Mouse (Mus musculus) frontal cortex, adult (tissue): ENCODE measurements around the gene Cmtm2b.

ENCODE experiments used
- ATAC-seq: cut with Nextera tagmentation; 2 replicates; pipeline ENCODE4 v1.9.2; 2017; ENCODE audit warnings: mild to moderate bottlenecking, moderate library complexity, mixed read lengths; ENCODE audit not compliant: low TSS enrichment

The Cmtm2b gene

DNA sequence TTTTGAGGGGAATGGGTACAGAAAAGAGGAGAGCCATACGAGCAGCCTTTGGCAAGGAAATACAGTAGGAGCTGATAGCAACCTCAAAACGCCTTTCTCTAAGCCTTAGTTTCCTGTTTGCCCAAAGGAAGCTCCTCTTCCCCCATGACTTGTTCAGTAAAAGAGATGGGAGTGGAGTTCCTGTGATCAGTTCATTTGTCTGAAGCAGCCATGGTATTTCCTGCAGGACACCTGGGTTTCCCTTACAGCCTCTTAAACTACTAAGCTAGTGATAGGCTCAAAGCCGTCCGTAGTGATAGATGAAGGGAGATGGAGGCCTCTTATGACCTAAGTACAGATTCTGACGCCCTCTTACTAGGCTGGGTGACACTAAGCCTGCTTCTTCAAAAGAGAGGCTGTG is 20.4 kb downstream of the Cmtm2b start:
- no peak for ATAC-seq

DNA sequence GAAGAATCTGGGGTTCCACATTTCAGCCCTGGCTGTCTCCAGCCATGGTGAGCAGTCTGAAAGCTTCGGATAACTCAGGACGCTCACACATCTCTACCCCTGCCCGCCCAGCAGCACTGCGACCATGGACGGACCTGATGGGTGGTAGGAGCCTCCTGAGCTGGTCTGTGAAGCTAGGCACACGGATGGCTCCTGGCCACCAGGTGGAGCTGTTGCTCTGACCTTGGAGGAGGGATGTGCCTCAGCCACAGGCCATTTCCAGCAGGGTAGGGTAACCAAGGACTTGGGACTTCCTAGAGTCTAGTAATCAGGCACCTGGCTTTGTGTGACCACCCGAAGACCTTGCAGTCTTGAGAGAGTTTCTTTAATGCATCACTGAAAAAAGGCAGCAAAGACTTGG is 21.9 kb downstream of the Cmtm2b start:
- peak; percentile 80 for ATAC-seq

DNA sequence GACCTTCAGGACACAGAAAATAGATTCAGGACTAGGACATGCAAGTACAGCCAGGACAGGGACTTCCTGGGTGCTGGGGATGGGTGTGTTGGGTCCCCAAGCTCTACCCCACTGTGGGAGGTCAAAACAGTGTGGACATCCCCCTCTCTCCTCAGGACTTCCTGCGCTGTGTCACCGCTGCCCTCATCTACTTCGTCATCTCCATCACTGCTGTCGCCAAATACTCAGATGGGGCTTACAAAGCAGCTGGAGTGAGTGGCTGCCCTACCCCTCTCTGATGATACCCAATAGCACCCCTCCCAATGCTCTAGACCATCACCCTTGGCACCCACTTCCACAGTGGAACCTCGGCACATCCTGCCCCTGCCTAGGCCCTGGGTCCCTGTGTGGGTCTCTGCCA is 22.6 kb downstream of the Cmtm2b start:
- no peak for ATAC-seq

DNA sequence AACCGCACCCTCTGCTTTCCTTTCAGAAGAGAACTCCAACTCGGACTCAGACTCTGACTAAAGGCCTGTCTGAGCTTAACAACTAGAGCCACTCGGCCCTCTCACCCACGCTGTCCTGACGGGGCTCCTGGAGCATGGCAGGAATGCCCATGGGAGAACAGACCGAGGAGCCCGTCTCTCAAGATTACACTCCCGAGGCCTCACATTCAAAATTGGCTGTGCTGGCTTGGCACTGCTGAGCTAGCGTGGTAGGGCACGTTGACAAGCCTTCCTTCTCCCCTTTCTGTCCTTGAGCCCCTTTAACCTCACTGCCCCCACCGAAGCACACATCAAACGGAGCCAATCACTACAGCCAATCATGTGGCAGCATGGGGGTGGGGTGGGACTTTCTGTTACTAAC is 24.7 kb downstream of the Cmtm2b start:
- ATAC-seq: no peak

DNA sequence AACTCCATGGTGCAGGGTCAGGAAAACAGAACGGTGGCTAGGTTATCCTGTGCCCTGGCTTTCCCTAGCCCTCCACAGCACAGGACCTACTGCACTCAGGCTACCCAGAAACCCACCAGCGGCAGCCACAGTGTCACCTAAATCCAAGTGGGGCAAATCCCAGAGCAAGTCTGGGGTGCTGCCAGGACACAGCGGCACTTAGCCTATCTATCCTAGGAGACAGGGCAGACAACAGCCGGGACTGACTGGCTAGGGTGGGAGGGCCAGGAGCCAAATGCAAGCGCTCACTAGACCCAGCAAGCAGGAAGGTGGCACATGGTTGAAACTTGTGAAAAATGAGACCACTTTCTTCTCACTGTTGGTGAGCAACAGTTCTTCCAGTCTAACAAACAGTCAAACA is 26.9 kb downstream of the Cmtm2b start:
- no peak for ATAC-seq

DNA sequence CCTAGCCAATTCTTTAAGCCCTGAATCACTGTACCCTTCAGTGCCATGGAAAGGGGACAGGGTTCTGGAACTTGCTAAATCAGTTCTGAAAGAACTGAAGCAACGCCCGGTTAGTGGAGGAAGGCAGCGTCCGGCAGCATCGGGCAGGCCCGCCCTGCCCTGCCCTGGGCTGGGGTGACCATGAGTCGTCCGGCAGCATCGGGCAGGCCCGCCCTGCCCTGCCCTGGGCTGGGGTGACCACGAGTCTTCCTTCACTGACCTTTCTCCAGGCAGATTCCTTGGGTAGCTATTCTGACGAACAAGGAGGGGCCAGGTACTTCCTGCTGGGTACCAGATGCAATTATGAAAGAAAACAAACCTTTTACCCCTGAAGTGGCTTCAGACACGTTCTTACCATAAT is 28.0 kb downstream of the Cmtm2b start:
- no peak for ATAC-seq

DNA sequence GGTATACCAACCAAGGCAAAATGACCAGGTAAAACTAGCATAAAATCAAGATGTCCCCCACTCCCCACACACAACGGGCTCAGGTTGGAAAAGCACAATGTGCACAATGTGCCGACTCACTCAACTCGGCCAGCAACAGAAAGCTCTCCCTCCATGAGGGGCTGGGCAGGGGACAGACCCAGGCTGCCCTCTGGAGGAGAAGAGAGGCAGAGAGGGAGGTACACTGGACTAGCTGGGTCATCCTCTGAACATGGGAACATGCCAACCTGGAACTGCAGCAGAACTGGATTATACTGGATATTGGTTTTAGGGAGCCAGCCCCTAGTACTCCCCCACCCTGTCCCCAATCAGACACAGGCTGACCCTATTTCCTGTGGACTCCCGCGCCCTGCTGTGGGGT is 31.2 kb downstream of the Cmtm2b start:
- ATAC-seq: peak; percentile 64; the same call in 1 of the 2 replicates

DNA sequence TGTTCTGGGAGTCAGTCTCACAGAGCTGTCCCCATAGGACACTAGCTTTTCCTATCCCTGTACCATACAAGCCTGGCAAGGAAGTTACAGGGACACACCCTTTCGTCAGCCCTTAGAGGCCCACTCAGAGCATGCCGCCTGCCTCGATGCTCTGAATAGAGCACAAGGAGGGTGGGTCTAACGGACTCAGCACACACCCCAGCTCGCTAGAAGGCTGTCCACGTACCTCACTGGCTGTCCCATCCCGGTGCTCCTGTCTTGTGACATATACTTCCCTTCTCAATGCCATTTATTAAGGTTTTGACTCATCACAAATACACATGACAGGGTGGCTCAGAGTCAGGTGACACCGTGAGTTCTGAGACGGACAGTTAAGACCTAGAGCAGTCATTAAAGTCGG is 32.5 kb downstream of the Cmtm2b start:
- ATAC-seq: no peak

DNA sequence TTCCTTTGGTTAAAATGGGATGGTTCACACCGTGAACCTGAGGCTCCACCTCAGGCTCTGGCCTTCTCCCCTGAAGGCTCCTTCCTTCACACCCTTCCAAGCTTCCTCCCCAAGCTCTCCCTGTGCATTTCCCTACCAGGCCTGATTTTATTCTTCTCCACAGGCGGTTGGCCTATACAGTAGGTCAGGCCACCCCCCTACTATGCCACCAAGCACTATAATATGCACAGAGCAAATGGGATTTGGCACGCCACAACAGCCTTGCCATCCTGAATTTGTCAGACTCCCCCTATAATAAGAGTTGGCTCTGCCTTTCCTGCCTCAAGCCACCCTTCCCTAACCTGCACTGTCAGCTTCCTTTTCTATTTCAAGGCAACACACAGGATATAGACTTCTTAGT is 36.6 kb downstream of the Cmtm2b start:
- no peak for ATAC-seq

DNA sequence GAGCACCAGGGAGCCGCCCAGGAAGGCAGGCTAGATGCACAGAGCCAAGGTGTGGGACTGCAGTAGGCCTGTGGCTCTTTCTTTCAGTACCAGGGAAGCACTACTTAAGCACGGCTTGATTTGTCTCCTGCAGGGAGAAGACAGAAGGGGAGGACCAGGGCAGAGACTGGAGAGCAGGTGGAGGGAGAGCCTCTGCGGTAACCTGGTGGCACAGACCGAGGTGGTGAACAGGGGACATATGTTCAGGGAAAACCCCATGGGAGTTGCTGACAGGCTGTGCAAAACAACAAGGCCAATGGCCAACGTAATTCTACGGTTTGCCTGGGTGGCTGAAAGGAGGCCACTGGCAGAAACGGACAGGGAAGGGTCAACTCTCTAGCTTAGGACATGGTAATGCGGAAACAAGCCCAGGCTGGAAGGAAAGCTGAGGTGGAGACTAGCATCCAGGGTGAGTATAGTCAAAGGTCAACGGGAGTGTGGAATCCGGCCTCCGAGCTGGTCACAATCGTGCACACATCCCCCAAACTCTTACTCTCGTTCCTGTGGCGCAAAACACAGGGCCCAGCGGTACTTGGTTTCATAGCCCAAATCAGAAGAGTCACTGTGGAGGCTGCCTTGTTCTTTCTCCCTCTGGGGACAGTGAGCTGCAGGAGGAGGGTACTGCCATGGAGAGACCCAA is 37.9 kb downstream of the Cmtm2b start:
- no peak for ATAC-seq

DNA sequence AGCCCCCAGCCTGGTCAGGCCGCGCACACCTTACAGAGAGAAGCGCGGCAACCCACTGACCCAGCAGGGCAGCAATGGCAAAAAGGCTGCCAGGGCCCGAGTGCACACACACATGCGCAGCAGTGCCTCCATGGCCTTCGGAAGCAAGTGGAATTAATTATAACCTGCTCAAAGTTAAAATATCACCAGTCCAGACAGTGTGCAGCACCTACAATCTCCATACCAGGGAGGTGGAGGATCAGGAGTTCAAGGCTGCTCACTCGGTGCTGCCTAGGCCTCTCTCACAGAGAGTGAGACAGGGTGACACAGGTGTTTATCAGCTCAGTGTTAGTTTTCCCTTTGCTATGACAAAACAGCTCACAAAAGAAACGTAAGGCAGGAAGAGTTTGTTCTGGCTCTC is 43.7 kb downstream of the Cmtm2b start:
- ATAC-seq: no peak

DNA sequence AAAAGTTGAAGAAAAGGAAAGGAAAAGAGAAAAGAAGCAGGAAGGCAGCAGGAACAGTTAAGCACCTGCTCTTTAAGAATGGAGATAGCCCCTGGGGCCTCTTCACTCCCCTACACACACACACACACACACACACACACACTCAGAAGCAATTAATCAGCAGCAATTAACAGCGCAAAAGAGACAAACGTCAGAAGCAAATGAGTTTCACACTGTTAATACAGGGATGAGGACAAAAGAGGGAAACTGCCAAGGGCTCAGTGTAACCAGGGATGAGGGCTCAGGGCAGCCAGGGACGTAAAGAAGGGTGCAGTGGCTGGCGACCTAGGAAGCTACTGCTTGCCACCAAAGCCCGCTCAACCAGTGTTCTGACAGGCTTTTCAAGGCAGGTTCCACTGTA is 45.4 kb downstream of the Cmtm2b start:
- no peak for ATAC-seq

DNA sequence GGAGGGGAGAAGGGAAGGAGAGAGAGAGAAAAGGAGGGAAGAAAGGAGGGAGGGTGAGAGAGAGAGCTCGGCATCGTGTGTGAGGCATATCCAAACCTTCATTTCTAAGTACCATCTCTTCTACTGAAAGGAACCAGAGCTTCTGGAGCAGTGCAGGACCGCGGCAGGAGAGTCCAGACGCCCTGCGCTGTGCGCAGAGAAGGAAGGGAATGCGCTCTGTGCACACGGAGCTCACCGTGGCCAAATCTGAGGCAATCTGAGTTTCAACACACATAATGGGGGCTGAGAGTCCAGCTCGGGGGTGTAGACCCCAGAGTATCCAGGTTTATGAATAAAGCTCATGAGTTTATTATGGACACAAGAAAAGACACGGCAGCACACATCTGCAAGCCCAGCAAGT is 47.6 kb downstream of the Cmtm2b start:
- peak; percentile 62 for ATAC-seq

DNA sequence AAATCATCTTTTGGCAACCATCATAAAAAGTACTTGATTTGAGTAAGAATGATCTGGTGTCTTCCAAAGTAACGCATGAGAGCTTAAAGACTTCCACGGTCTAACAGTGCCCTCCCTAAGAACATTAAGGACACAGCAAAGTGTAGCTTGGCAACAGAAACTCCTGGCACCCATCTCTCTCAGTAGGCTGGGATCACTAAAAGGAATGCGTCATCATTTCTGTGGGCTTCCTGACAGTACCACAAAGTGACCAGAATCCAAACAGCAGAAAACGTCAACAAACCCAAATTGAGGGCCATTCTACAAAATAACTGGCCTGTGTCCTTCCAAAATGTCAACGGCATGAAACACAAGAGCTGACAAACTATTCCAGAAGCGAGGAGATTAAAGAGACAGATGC is 48.0 kb downstream of the Cmtm2b start:
- ATAC-seq: peak; percentile 76

DNA sequence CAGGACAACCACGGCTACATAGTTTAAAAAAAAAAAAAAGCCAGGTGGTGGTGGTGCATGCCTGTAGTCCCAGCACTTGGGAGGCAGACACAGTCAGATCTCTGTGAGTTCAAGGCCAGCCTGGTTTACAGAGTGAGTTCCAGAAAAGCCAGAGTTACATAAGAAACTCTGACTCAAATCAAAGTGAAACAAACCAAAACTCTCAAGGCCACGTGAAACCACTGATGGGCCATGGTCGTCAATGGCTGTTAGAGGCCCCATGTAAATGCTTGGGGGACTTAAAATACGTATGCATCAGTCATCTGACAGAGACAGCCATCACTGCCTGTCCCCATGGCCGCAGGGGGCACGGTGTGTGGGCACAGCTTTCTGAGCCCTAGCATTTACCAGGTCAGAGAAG is 49.1 kb downstream of the Cmtm2b start:
- ATAC-seq: no peak

DNA sequence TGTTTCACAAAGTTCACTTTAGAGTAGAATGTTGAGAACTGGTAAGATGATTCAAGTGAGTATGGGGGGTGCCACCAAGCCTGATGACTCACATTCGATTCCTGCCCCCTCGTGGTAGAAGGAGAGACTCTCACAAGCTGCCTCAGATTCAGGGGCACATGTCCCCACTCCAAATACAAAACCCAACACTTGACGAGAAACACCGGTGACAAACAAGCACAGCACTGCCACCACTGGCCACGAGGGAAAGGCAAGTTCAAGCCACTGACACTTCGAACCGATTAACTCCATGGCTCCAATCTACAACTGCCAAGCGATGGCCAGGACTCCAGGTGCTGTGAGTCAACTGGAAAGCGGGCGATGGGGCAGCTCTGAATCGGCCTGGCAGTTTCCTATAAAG is 51.7 kb downstream of the Cmtm2b start:
- no peak for ATAC-seq

DNA sequence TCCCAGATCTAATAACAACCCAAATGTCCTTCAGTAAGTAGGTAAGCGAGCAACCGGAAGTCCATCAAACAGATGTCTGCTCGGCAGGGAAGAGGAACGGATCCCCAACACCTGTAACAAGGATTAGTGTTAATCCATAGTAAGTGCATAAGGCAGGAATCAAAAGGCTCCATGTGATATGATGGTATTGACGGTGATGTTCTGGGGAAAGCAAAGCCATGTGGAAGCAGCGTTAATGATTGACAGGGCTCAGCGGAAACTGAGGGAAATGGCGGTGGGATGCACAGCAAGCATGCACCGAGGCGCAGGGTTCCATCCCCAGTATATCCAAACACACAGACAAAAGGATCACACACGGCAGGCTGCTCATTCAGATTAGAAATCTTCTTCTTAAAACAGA is 52.2 kb downstream of the Cmtm2b start:
- no peak for ATAC-seq

DNA sequence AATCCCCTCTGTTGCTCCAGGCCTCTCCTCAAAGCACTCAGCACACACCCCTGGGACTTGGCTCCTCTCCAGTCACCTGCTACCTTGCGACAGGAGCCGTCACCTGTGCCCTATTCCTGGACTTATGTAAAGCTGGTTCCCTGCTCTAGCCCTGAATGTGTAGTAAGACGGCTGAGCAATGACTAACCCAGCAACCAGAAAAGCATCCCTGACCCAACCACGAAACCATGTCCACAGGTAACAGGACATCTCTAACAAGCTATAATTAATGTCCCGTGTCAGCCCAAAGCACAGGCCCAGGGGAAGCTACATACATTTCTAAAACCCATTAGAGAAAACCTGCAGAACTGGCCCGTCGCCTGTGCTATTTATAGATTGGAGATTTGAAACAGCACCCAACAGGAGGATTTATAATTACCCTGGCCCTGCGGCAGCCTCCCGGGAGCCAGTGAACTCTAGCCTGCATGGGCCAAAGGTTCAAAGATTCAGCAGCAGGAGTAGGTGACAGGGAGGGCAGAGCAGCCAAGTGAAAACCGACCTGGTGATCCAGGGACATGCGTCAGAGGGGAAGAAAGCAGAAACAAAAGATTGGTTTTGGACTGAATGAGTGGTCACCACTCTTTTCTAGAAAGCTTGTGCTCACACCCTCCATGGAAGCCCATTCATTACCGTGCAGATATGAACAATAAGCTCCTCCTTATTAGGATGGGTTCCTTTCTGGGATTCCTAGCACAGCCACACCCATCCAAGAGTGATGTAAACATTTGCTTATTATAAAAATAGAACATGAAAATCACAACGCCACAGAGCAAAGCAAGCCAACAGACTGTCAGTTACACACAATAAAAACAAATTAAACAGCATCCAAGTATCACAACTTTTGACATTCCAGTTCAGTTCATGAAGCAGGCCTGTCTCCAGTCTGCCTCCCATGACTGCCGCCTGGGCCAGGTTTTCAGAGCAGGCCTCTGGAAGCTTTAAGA is 53.1 kb downstream of the Cmtm2b start:
- ATAC-seq: no peak

DNA sequence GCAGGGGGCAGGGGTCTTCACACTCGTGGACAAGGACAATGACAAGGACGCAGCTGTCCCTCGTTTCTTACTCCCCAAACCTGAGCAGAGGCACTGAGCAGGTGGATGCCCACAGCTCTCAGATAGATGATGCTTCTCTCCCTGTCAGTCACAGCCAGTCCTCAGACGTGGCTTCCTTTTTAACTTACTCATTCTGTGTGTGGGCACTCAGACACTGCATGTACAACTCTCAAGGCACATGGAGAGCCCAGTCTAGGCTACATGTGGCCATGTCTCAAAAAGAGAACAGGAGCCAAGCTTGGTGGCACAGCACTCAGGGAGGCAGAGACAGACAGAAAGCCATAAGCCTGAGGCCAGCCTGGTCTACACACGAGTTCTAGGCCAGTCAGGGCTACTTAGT is 53.9 kb downstream of the Cmtm2b start:
- peak; percentile 72 for ATAC-seq

DNA sequence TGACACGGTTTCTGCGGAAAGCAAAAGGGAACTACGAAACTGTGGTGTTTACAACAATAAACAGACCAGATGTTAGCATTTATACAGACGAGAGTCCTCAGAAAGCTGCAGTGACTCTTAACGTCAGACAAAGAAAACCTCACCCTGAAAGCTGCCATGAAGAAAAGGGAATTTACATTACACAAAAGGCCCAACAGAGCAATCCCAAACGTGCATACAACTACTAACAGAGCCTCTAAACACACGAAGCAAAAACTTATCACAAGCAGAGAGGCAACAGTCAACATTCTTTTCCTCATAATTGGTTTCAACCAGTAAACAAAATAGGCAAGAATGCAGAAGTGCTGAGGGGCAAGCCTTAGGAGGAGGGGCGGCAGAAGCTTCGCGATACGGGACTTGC is 54.6 kb downstream of the Cmtm2b start:
- ATAC-seq: no peak

DNA sequence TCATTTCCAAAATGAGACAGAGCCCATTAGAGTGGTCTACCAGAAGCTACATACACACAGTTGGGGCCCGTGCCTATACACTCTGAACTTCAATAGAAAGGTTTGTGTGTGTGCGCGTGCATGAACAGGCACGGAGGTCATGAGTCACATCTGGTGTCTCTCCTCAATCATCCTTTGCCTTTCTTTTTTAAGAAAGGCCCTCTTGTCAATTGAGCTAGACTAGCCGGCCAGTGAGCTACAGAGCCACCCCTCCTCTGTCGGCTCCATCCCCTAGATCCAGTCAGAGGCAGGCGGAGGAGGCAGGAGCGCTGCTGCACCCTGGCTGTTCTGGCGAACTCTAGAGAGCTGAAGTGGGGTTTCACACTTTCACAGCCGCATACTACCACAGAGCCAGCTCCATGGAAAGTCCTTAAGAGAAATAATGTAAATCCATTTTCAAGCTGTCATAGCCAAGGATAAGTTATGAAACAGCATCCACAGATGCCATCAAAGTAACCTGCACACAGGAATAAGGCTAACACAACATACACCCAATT is 57.3 kb downstream of the Cmtm2b start:
- ATAC-seq: peak; percentile 53

DNA sequence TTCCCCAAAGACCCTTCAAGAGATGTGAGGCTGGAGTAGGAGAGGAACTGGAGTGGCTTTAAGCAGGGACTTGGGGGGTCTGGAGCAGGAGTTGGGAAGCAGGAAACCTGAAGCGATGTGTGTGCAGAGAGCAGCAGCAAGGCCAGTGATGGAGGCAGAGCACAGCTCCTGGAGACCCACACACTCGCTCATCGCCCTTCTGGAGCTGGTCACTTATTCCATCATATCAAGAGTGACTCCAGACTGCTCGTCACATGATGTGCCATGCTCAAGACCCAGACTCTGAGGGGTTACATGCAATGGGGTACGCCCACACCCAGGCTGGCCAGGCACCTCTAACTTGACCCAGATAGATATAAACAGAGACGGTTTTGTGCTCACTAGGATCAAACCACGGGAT is 58.2 kb downstream of the Cmtm2b start:
- ATAC-seq: no peak
